Mouse (Mus musculus): ENCODE measurements at regions not wholly inside any gene's neighbourhood (a gene's known extent, or its start where the extent isn't known, plus 50 kb on each side); places are given as distances from the start of the nearest gene placed in this dataset.

- TF ChIP-seq CTCF (conservative IDR thresholded peaks at IDR 0.05; ENCODE audit: low read length) (no peak), NANOG (IDR thresholded peaks at IDR 0.05; ENCODE audit: borderline replicate concordance, low read length) (no peak)
Measured at GRCm38 (mm10) chr6:93417625-93418024, 474.3 kb upstream of the Adamts9 start.
